Comparison of ENCODE assay signal across 15 mouse cellular contexts in genomic region chr3:38577890-38578628, GRCm38 (mm10).
"Had no signal": no experiment of that assay in that cellular context is flagged by ENCODE, and none has a peak within 500 bp of the region (broad histone marks: within the 10 kb centered on the region; RNA-seq: fewer than 3 reads in every experiment).

No protein-coding gene starts in this region.

- H3K4me1 ChIP-seq: limb, embryonic 13.5 days; neural tube, embryonic 15.5 days had no signal

- H3K36me3 ChIP-seq: limb, embryonic 13.5 days; neural tube, embryonic 15.5 days had no signal

- H3K4me3 ChIP-seq: layer of hippocampus, adult 2 months; limb, embryonic 13.5 days; neural tube, embryonic 15.5 days had no signal

- DNase-seq: kidney, adult 9 months; kidney, postnatal 36 days; left cerebral cortex, postnatal 4 days; lung, adult 18-20 months; right cerebral cortex, adult 18-20 months; right cerebral cortex, postnatal 25 days; spleen, adult 18-20 months; thymus, adult 2 months; thymus, postnatal 25 days had no signal

- ATAC-seq: midbrain, embryonic 16.5 days had no signal

- H3K27me3 ChIP-seq: limb, embryonic 13.5 days; neural tube, embryonic 15.5 days had no signal

- H3K9me3 ChIP-seq: limb, embryonic 13.5 days; neural tube, embryonic 15.5 days had no signal

- H3K27ac ChIP-seq: kidney, postnatal 0 days; layer of hippocampus, adult 2 months; limb, embryonic 13.5 days; liver, embryonic 14.5 days; neural tube, embryonic 15.5 days had no signal

- H3K4me2 ChIP-seq: limb, embryonic 13.5 days; neural tube, embryonic 15.5 days had no signal

- H3K9ac ChIP-seq: limb, embryonic 13.5 days; liver, embryonic 14.5 days; neural tube, embryonic 15.5 days had no signal
